Mouse (Mus musculus) adrenal gland, postnatal 36 days (tissue): ENCODE data around the gene Nkd1. TPM values are rescaled to one million over a fixed set of nuclear protein-coding genes. Genes with fewer than 3 reads are reported as not detected.
A peak's percentile ranks its signal among the peaks of the same experiment; 100 is the strongest.

Experiments
- DNase-seq, 2 experiments: peaks; one replicate each; pipeline ENCODE4 v3.0.0; 2021; ENCODE audit warnings: mixed read lengths in 1 of 2
- total RNA-seq, 2 experiments: library from RNA; stranded (reverse); gene quantifications; 2 replicates each; pipeline ENCODE4 v1.2.3; 2021

Nkd1 gene
- total RNA-seq, 2 experiments from 2014 or later, result 40.8 to 51.1 TPM

GRCm38 (mm10) chr8:88610271-88610670 is 89.1 kb downstream of the Nkd1 start:
- DNase-seq, result no peak

GRCm38 (mm10) chr8:88614981-88615380 is 93.8 kb downstream of the Nkd1 start:
- DNase-seq, result no peak

- no peak for DNase-seq
Observed at GRCm38 (mm10) chr8:88618612-88619011, 97.5 kb downstream of the Nkd1 start.

GRCm38 (mm10) chr8:88619513-88619912 is 98.4 kb downstream of the Nkd1 start:
- DNase-seq, result peak in 1 of 2 experiments; percentile 57

- DNase-seq, result no peak
Observed at GRCm38 (mm10) chr8:88620931-88621330, 99.8 kb downstream of the Nkd1 start.

GRCm38 (mm10) chr8:88621408-88621807 is 100.3 kb downstream of the Nkd1 start:
- peak; percentile 73 to 79 for DNase-seq

- no peak for DNase-seq
Observed at GRCm38 (mm10) chr8:88623351-88623750, 102.2 kb downstream of the Nkd1 start.

GRCm38 (mm10) chr8:88624276-88624675 is 103.1 kb downstream of the Nkd1 start:
- DNase-seq, result no peak

- DNase-seq, result no peak
Observed at GRCm38 (mm10) chr8:88626433-88626832, 105.3 kb downstream of the Nkd1 start.

GRCm38 (mm10) chr8:88626940-88627264 is 105.7 kb downstream of the Nkd1 start:
- DNase-seq, result no peak

- DNase-seq, result peak; percentile 87 to 90
Observed at GRCm38 (mm10) chr8:88627265-88627991, 106.3 kb downstream of the Nkd1 start.

- no peak for DNase-seq
Observed at GRCm38 (mm10) chr8:88628001-88628774, 107.0 kb downstream of the Nkd1 start.

GRCm38 (mm10) chr8:88630225-88630624 is 109.1 kb downstream of the Nkd1 start:
- DNase-seq, result peak in 1 of 2 experiments; percentile 33

- peak; percentile 58 to 70 for DNase-seq
Observed at GRCm38 (mm10) chr8:88631081-88631480, 109.9 kb downstream of the Nkd1 start.

- peak in 1 of 2 experiments; percentile 23 for DNase-seq
Observed at GRCm38 (mm10) chr8:88633343-88633765, 112.2 kb downstream of the Nkd1 start.

- DNase-seq, result peak in 1 of 2 experiments; percentile 29
Observed at GRCm38 (mm10) chr8:88635474-88636397, 114.6 kb downstream of the Nkd1 start, which contains the start of gene Snx20. Gene Snx20, minus strand, starts transcription at chr8:88636128.

GRCm38 (mm10) chr8:88637092-88638000 is 116.2 kb downstream of the Nkd1 start:
- DNase-seq, result no peak

- DNase-seq, result no peak
Observed at GRCm38 (mm10) chr8:88638908-88639307, 117.8 kb downstream of the Nkd1 start.

- DNase-seq, result no peak
Observed at GRCm38 (mm10) chr8:88642734-88643564, 121.8 kb downstream of the Nkd1 start.
